Comparison of ENCODE assay signal across 15 mouse cellular contexts in the genomic region with DNA sequence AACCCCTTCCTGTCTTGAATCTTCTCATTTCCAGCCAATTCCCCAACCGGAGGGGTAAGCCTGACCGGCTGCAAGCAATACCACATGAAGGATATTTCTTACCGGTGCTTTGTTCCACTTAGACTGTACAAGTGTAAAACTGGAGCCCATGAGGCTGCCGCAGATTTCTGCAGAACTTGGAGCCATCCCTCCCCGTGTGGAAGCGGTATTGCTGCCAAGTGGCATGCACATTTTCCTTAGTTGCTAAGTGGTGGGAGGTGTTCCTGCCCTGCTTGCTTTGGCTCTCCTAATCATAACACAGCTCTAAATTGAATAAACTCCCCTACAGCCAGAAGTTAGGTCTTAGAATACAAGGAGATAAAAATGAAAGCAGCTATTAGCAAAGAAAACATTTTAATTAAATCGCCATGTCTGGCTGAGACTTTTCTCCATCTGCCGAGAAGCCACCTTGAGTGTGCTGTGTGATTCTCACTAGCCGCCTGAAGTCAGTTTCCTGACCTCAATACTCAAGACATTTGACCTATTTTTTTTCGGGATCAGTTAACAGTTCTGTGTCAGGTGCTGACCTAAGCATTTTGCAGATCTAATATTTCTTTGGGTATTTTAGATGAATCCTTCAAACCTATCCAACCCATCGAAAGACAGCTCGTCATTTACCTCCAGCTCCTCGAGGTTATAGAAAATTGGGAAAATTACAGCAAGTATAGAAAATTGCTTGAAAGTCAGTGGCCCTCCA. TPM values are rescaled to one million over a fixed set of nuclear protein-coding genes. Genes with fewer than 3 reads are reported as not detected.
DNase-seq lines count a peak whose midpoint lies in the region; ATAC-seq and TF ChIP-seq lines count a peak whose summit lies in the region.
"Had no signal": no experiment of that assay in that cellular context is flagged by ENCODE, and none has a peak within 500 bp of the region (broad histone marks: within the 10 kb centered on the region; RNA-seq: fewer than 3 reads in every experiment).

No protein-coding gene starts in this region.

- H3K27me3 ChIP-seq in lung, postnatal 0 days (replicated peaks; ENCODE audit: insufficient read depth, low read length): no peaks in the 10 kb centered on the region
- H3K27me3 ChIP-seq in forebrain, embryonic 12.5 days: peaks cover 10% of the 10 kb centered on the region; the same call in 1 of the 2 replicates
- H3K27me3 ChIP-seq: midbrain, embryonic 13.5 days; neural tube, embryonic 13.5 days had no signal

- 63% methylated on average over 13 of the region's 13 CpGs for WGBS in lung, postnatal 0 days
- 81% methylated on average over 13 of the region's 13 CpGs for WGBS in forebrain, embryonic 12.5 days

- ATAC-seq in frontal cortex, adult (ENCODE audit: low TSS enrichment): peak; percentile 66
- ATAC-seq in lung, postnatal 0 days: no peak
- ATAC-seq in erythroid progenitor cell, adult 5-6 weeks (replicated peaks; ENCODE audit: low FRiP score, poor library complexity, severe bottlenecking): no peak
- ATAC-seq in forebrain, embryonic 12.5 days (ENCODE audit: low FRiP score): no peak
- ATAC-seq: midbrain, embryonic 13.5 days had no signal

- H3K36me3 ChIP-seq in lung, postnatal 0 days (ENCODE audit: insufficient read depth, low read length): 0 out of 2 replicates have a peak, but pooled peaks cover 5% of the 10 kb centered on the region
- peaks cover 39% of the 10 kb centered on the region for H3K36me3 ChIP-seq in forebrain, embryonic 12.5 days (replicated peaks)

- H3K4me3 ChIP-seq in lung, postnatal 0 days (ENCODE audit: low read depth, low read length): no peak overlapping the region
- H3K4me3 ChIP-seq in layer of hippocampus, adult 2 months: peak overlapping the region; percentile 5; the same call in 1 of the 2 replicates
- H3K4me3 ChIP-seq in forebrain, embryonic 12.5 days (replicated peaks): no peak overlapping the region
- H3K4me3 ChIP-seq: midbrain, embryonic 13.5 days; neural tube, embryonic 13.5 days had no signal

- TF ChIP-seq EP300 in lung, postnatal 0 days (IDR thresholded peaks at IDR 0.05): no peak

- no peak overlapping the region for H3K4me2 ChIP-seq in lung, postnatal 0 days (replicated peaks; ENCODE audit: low read depth, low read length)
- no peak overlapping the region for H3K4me2 ChIP-seq in forebrain, embryonic 12.5 days
- H3K4me2 ChIP-seq: midbrain, embryonic 13.5 days; neural tube, embryonic 13.5 days had no signal

- H3K9me3 ChIP-seq in lung, postnatal 0 days (ENCODE audit: low read length): no peaks in the 10 kb centered on the region
- no peaks in the 10 kb centered on the region for H3K9me3 ChIP-seq in forebrain, embryonic 12.5 days
- H3K9me3 ChIP-seq: midbrain, embryonic 13.5 days; neural tube, embryonic 13.5 days had no signal

- no peak overlapping the region for H3K9ac ChIP-seq in lung, postnatal 0 days (replicated peaks; ENCODE audit: low read depth)
- H3K9ac ChIP-seq in forebrain, embryonic 12.5 days: no peak overlapping the region
- H3K9ac ChIP-seq: midbrain, embryonic 13.5 days; neural tube, embryonic 13.5 days had no signal

- DNase-seq in frontal cortex, postnatal 25 days (ENCODE audit: low spot score in 2 of 2): no peak
- DNase-seq in lung, adult 18-20 months: peak; percentile 26 to 39
- DNase-seq in lung, postnatal 0 days (ENCODE audit: low spot score): no peak
- peak; percentile 55 to 68 for DNase-seq in layer of hippocampus, adult 2 months (ENCODE audit: low spot score in 2 of 2)
- peak; percentile 79 to 88 for DNase-seq in right cerebral cortex, postnatal 10 days (ENCODE audit: low spot score in 2 of 2)
- DNase-seq: adrenal gland, postnatal 25 days; B cell, adult 2 months had no signal

- H3K4me1 ChIP-seq in lung, postnatal 0 days (ENCODE audit: insufficient read depth, low read depth, low read length): no peaks in the 10 kb centered on the region
- peaks cover 10% of the 10 kb centered on the region for H3K4me1 ChIP-seq in forebrain, embryonic 12.5 days

- TF ChIP-seq CTCF in lung, postnatal 0 days (IDR thresholded peaks at IDR 0.05): no peak
- TF ChIP-seq CTCF in layer of hippocampus, adult 2 months (conservative IDR thresholded peaks at IDR 0.05): no peak

- H3K27ac ChIP-seq in lung, postnatal 0 days (ENCODE audit: low read length): no peak overlapping the region
- peak overlapping the region; percentile 68 for H3K27ac ChIP-seq in layer of hippocampus, adult 2 months
- H3K27ac ChIP-seq in forebrain, embryonic 12.5 days: no peak overlapping the region
- H3K27ac ChIP-seq: midbrain, embryonic 13.5 days; neural tube, embryonic 13.5 days had no signal

RNA-seq across cellular contexts. Expression of a gene that starts 25.6 kb away (rescaled TPM):
- 4.1 and 4.2 TPM in 2 replicates for polyA plus RNA-seq in lung, postnatal 0 days (2015; fragmentation: Nextera tagmentation; extraction: Ambion mirVana)
- 10 to 100 TPM; 17.1 to 21.6 TPM for total RNA-seq in layer of hippocampus, adult 2 months (2021)
- 19.3 and 24.9 TPM in 2 replicates for total RNA-seq in erythroid progenitor cell, adult 5-6 weeks (2015; ENCODE audit: low replicate concordance)
- 3.5 and 11.3 TPM in 2 replicates for total RNA-seq in erythroid progenitor cell, adult 5-6 weeks (2017; ENCODE audit: low replicate concordance)
- 45.4 and 54.1 TPM in 2 replicates for polyA plus RNA-seq in forebrain, embryonic 12.5 days (2016; fragmentation: Nextera tagmentation; extraction: Ambion mirVana)

RNA-seq across cellular contexts. Expression of a gene that starts 25.9 kb away (rescaled TPM):
- not detected in 2 replicates for polyA plus RNA-seq in lung, postnatal 0 days (2015; fragmentation: Nextera tagmentation; extraction: Ambion mirVana)
- not detected for total RNA-seq in layer of hippocampus, adult 2 months (2021)
- total RNA-seq in erythroid progenitor cell, adult 5-6 weeks (2015; ENCODE audit: low replicate concordance): not detected in 2 replicates
- not detected in 2 replicates for total RNA-seq in erythroid progenitor cell, adult 5-6 weeks (2017; ENCODE audit: low replicate concordance)
- polyA plus RNA-seq in forebrain, embryonic 12.5 days (2016; fragmentation: Nextera tagmentation; extraction: Ambion mirVana): not detected in 2 replicates
- total RNA-seq: adrenal gland, postnatal 25 days had no signal
- polyA plus RNA-seq: large intestine, adult 2 months; liver, embryonic 16.5 days; midbrain, embryonic 13.5 days; neural tube, embryonic 13.5 days; urinary bladder, adult 2 months had no signal

RNA-seq across cellular contexts. Expression of a gene that starts 27.8 kb away (rescaled TPM):
- polyA plus RNA-seq in lung, postnatal 0 days (2015; fragmentation: Nextera tagmentation; extraction: Ambion mirVana): not detected in 2 replicates
- total RNA-seq in layer of hippocampus, adult 2 months (2021): 10 to 100 TPM; 89.6 to 92.2 TPM
- not detected in 2 replicates for total RNA-seq in erythroid progenitor cell, adult 5-6 weeks (2015; ENCODE audit: low replicate concordance)
- not detected in 2 replicates for total RNA-seq in erythroid progenitor cell, adult 5-6 weeks (2017; ENCODE audit: low replicate concordance)
- polyA plus RNA-seq in forebrain, embryonic 12.5 days (2016; fragmentation: Nextera tagmentation; extraction: Ambion mirVana): 2.3 and 2.9 TPM in 2 replicates
- total RNA-seq: adrenal gland, postnatal 25 days had no signal

RNA-seq across cellular contexts. Expression of a gene that starts 31.5 kb away (rescaled TPM):
- 3.4 and 3.6 TPM in 2 replicates for polyA plus RNA-seq in lung, postnatal 0 days (2015; fragmentation: Nextera tagmentation; extraction: Ambion mirVana)
- total RNA-seq in layer of hippocampus, adult 2 months (2021): 10 to 100 TPM; 15.0 to 16.1 TPM
- total RNA-seq in erythroid progenitor cell, adult 5-6 weeks (2015; ENCODE audit: low replicate concordance): not detected in 2 replicates
- not detected in 2 replicates for total RNA-seq in erythroid progenitor cell, adult 5-6 weeks (2017; ENCODE audit: low replicate concordance)
- polyA plus RNA-seq in forebrain, embryonic 12.5 days (2016; fragmentation: Nextera tagmentation; extraction: Ambion mirVana): 11.1 and 12.1 TPM in 2 replicates

RNA-seq across cellular contexts. Expression of a gene that starts 32.1 kb away (rescaled TPM):
- polyA plus RNA-seq in lung, postnatal 0 days (2015; fragmentation: Nextera tagmentation; extraction: Ambion mirVana): 260 and 289 TPM in 2 replicates
- 10 to 100 TPM; 73.4 to 78.8 TPM for total RNA-seq in layer of hippocampus, adult 2 months (2021)
- 38.6 and 49.9 TPM in 2 replicates for total RNA-seq in erythroid progenitor cell, adult 5-6 weeks (2015; ENCODE audit: low replicate concordance)
- total RNA-seq in erythroid progenitor cell, adult 5-6 weeks (2017; ENCODE audit: low replicate concordance): 15.1 and 16.0 TPM in 2 replicates
- 96.6 and 100 TPM in 2 replicates for polyA plus RNA-seq in forebrain, embryonic 12.5 days (2016; fragmentation: Nextera tagmentation; extraction: Ambion mirVana)

Comparison
In these comparisons a context has a peak if more than half of its experiments do, and no peak if none do; other contexts are left out.
1. DNase-seq: peak in lung, adult 18-20 months (2 of 2), layer of hippocampus, adult 2 months (2 of 2) and right cerebral cortex, postnatal 10 days (2 of 2); none in frontal cortex, postnatal 25 days (0 of 2) and lung, postnatal 0 days (single experiment).
2. RNA of a gene that starts 27.8 kb away (total RNA-seq): 89.6 to 92.2 TPM in layer of hippocampus, adult 2 months; not detected in erythroid progenitor cell, adult 5-6 weeks; every median in the first group is over 10 times any median in the second.